Mouse (Mus musculus) fat pad, adult 2 months (tissue): ENCODE measurements around the gene Mrpl12.
"Not testable (repeated sequence)": the region's sequence is repeated elsewhere in the genome, so short reads cannot be mapped to it uniquely, and the experiment has no call there.

Experiments
- DNase-seq: peaks from one replicate; pipeline ENCODE4 v3.0.0-alpha.2; 2011; ENCODE audit warnings: low read depth, low spot score; ENCODE audit errors: extremely low read depth

Gene Mrpl12

DNA sequence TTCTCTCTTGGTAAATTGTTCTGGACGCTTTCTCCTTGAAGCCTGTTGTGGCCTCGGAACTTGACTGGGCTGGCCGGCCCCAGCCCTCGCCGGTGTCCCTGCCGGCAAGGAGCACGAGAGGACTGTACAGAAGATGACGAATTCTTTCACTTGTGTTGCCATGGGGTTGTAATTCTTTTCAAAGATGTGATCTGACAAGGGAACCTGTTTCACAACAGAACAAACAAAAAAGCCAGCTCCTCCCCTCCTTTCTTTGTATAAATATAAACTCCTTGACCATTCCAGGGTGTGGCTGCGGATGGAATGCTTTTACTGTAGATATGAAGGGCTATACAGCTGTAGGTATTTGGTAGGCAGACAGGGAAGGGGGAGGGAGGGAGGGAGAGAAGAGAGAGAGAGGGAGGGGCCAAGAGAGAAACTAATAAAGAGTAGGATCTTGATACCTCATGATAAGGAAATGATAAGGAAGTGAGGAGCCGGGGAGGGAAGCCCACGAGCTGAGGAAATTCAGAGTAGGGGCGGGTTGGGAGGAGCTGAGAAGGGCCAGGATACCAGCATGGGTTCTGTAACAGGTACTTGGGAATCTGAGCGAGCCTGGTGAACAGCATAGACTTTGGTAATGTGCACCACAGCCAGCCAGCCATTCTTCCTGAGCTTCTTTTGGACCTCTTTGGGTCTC, 23.3 kb downstream of the Mrpl12 start:
- no peak for DNase-seq

DNA sequence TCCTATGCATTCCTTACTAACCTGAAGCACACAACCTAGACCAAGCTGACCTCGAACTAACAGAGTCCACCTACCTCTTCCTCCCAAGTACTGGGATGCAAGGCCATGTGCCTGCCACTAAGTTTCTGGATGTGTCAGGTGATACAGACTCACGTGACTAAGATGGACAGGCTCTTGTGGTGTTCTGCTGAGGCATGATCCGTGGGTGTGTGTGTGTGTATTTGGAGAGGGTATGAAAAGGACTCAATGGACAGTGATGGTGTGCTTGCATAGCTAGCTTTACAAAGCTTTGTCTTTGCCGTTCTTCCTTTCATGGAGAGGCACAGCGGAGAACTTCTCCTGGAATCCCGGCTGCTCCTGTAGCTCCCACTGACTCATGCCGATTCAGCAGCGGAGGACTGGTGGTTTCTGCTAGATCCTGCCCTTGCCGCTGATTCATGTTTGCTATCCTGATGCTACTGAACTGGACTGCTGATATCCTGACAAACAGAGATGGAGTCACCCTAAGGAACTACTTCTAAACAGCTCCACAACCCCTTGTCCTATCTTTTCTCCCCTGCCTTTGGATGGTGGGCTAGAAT, 24.0 kb downstream of the Mrpl12 start:
- no peak for DNase-seq

DNA sequence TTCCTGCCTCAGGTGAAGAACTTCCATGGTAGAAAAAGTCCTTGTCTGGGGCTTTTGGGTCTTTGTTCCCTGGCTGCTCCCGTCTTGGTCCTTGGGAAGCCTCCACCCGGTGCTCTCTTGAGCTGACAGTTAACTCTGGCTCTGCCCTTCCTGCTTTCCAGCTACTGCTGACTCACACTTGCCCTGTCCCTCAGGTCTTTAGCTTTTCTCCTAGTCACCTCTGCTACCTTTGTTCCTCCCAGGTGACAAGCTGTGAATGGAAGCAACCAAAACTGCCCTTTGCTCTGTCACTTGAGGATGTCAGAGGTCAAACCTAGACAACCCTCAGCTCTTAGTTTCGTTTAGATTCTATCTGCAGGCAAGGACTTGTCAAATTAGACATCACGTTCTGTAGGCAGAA, 25.5 kb downstream of the Mrpl12 start:
- no peak for DNase-seq

DNA sequence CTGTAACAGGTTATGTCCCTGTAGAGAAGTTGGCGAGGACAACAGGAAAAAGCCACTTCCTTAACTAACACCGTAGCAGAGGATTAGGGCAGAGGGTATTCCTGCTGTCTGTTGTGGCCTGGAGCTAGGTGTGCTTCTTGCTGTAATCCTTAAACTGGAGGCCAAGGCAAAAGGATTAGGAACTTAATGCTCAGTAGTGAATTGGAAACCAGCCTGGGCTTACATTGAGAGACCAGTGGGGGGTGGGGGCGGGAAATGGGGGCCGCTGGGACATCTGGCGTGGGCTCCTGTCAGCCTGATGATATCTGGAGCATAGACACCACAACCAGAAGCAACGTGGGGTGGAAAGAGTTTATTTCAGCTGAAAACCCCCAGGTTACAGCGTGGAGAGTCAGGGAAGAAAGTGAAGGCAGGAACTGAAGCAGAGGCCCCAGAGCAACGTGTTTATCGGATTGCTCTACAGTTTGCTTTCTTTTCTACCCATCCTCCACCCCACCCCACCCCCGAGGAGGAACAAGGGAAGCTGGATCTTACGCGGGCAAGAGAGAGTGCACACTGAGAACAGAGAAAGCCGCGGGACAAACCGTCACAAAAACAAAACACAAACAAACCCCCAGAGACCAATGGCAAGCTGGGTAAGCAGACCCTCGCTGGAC, 26.1 kb downstream of the Mrpl12 start:
- peak; percentile 99 for DNase-seq

DNA sequence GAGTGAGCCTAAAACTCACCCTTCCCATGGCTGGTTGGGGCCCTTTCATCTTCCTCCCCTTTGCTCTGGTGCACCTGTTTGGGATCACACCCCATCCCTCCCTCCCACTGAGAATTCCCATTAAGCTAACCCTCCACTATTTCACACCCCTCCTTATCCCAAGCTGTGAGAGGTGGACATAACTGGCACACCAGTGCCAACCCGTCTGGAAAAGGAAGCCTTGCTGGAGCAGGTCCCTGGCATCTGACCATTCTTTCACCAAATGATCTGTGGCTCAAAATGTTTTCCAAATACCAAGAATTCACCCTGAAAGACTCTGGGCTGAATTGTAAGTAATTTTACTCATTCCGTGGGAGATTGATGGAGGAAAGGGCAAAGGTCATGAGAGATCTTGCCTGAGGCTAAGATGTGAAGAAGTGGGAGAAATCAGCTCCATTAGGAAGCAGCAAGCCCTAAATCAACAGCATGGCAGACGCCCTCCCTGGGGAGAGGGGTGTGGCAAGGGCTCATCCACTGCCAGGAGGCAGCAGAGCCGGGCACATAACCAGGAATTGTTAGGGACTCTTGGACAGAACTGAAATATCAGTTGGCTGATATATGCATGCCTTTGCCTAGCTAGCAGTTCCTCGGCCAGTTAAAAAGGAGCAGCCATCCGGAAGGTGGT, 28.5 kb downstream of the Mrpl12 start:
- DNase-seq = no peak

DNA sequence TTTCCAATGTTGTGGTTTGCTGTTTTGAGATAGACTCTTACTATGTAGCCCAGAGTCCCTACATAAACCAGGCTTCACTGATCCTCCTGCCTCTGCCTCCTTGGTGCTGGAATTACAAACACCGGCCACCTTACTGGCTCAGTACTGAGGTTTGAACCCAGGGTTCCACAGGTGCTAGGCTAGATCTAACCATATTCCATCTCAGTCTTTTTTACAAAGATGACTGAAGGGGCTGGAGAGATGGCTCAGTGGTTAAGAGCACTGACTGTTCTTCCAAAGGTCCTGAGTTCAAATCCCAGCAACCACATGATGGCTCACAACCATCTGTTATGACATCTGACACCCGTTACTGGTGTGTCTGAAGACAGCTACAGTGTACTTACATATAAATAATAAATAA, 29.8 kb downstream of the Mrpl12 start:
- DNase-seq = not testable (repeated sequence)

DNA sequence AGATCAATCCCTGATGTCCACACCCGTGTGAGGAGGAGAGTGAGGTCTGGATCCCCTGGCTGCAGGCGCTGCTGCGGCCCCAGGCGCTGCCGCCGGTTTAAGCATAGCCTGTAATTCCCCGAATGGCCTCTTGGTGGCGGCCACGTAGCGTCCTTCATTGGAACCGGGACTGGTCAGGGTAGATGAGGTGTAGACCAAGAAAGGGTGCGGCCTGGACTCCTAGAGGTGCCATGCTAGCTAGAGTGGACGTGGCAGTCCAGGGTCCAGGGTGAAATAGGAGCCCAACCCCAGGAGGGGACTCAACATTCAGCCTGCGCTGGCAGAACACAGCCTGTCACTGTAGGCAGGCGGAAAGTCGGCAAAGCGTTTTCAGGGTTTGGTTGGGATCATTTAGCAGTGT, 31.2 kb downstream of the Mrpl12 start:
- no peak for DNase-seq

DNA sequence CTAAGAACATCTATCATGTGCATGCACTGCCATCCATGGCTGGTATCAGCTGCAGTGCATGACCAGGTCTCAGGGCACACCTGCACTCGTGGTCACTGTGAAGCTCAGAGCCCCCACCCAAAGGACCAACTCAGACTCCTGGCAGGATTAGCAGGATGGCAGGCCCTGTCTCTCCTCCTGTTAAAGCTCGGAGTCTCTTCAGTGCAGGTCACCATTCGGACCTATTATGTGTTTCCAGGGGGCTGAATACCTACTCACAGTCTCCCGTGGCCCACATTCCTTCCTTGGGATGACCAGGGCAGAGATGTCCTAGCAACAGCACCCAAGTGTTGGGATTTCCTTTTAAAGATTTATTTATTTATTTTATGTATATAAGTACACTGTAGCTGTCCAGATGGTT, 32.7 kb downstream of the Mrpl12 start:
- no peak for DNase-seq

DNA sequence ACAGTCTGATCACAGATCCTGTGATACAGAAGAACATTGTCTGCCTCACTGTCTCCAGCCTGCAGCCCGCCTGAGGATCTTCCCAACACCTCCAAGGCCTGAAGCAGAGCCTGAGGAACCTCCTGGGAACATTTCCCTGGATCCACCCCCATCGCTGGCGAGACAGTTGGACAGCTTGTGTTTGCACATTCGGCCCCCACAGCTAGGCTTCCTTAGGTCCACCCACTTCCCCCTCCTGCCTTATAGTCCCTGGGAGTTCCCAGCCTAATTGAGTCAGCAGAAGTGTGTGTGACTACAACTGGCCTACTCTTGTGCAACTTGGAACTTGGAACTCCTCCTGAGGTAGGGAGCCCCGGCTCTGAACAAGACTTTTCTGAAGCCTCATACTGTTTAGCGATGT, 33.6 kb downstream of the Mrpl12 start:
- DNase-seq = no peak

DNA sequence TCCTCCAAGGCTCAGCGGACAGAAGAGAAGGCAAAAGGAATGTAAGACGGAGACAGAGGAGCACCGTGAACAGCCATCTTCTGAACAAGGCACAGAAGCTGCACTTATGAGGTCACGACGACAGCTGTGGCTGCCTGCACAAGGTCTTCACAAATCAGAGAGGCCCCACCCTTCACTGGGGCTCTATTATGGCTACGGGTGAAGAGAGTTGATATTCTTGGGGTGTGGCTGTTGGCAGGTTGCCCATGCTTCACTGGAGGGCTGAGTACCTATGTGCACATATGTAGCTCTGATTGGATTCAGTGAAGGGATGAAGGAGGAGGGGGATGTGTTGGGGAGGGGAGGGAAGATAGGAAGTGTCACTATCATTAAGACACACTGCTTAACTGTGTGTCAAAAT, 34.1 kb downstream of the Mrpl12 start:
- DNase-seq = no peak

DNA sequence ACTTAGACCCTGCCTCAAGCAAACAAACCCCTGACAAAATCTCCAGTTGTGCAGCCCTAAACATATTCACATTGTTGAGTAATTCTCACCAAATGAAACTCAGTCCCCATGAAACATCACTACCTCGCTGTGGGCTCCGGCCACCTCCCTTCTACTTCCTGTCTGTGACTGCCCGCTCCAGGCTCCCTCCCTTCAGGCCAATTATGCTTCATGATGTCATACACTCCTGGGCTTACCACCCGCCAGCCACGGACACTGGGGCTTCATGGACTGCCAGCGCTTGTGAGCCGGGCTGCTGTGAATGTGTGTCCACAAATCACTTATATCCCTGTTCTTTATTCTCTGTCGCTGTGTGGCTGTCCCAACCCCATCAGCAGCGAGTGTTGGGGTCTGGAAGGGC, 35.3 kb downstream of the Mrpl12 start:
- no peak for DNase-seq

DNA sequence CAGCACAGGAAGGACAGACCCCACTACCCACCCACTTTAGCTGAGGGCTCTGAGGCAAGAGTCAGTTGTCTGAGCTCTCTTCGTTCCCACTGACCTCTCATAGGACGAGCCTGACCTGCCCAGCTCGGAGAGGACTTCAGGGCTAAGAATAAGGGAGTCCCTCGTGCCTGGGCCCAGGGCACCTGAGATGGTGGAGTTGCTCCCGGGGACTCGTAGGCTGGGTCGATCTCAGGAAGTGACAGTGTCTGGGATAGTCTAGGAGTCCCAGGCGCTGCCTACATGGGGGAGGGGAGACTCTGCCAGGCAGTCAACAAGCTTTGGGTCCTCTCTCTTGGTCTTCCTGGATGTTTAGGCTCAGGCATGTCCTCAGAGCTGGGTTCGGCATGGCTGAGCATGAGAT, 36.1 kb downstream of the Mrpl12 start:
- DNase-seq = no peak

DNA sequence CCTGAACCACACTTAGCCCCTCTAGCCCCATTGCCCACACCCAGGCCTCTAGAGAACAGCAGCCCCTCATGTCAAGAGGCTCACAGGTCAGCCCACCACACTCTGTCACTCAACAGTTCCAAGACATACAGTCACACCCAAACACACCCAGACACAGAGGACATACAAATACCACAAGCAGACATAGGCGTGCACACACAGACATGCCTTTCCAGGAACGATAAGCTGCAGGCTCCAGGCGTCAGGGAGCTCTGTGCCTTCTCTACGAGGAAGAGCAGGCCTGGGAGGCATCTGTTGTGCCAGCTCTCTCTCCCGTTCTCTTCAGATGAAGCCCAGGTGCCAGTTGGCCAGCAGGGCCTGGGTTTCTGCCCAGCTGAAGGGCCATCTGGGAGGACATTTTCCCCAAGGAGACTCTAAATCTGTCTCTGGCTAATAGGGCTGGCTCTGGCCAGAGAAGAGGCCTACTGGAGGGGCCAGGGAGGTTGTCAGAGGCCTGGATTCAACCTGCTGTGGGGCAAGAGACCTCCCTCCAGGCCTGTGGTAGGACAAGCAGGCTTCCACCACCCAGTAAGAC, 36.6 kb downstream of the Mrpl12 start:
- DNase-seq = no peak

DNA sequence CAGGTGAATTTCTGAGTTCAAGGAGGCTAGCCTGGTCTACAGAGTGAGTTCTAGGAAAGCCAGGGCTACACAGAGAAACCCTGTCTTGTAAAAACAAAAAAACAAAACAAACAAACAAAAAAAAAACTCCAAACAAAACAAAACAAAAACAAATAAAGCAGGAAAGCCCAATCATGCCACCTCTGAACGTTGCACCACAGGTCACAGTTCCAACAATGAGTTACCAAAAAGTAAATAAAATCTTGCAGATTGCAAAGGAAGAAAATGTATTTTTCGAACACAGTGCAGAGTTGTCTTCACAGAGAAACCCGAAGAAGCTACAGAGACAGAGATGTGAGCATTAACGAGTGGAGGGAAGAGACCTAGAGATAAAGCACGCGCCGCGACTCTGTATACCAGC, 38.2 kb downstream of the Mrpl12 start:
- DNase-seq = no peak

DNA sequence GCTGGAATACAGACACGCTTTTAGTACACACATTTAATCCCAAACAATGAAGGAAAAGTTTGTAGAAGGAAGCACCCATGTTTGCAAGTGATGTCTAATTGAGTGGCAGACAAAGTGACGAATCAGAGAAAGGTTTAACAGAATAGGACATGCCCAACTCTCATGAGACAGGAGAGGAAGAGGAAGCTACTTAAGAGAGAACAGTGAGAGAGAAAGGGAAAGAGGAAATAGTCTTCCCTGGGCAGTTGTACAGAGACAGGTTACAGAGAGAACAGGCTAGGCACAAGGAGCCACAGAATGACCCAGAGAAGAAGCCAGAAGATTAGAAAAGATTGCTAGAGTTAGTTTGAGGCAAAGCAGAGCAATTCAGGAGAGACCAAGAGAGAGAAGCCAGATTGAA, 41.5 kb downstream of the Mrpl12 start:
- no peak for DNase-seq

DNA sequence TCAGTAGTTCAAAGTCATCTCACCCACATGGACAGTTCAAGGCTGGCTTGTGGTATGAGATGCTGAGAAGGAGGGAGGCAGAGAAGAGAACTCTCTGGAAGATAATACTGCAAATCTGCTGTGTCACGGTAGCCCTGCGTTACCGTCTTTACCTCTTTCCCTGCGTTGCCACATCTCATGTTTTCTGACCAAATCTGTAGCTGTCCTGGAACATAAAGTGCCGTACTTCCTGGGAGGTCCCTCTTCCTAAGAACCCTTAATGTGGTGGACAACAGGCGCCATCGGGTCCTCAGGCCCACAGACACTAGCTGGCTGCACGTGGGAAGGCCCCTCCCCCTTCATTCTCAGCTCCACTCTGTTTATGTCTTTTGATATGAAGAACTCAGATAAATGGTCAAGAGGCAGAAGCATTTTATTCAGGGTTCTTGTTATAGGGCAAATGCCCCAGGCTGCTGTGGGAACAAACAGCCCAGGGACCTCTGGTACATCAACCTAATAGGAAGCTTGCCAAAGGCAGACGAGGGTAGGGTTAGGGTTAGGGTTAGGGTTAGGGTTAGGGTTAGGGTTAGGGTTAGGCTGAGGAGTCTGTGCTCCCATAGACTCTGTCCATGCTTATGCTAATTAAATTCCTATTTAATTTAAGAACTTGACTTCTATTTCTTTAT, 43.4 kb downstream of the Mrpl12 start:
- no peak for DNase-seq

DNA sequence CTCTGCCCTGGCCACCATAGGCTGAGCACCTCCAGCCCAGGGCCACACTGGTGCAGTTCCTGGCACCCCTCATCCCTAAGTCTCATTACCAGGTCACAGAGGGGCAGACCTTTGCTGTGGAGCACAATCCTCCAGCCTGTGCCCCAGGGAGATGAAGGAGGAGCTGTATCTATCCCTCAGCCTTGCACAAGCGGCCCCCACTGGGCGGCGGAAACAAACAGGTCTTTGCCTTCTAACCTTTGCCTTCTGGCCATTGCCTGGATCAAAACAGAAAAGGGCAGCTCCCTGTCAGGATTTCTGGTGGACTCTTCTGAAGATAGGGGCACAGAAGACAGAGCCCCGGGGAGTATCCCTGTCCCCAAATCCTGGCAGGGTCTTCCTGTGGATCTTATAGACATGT, 44.5 kb downstream of the Mrpl12 start:
- no peak for DNase-seq

DNA sequence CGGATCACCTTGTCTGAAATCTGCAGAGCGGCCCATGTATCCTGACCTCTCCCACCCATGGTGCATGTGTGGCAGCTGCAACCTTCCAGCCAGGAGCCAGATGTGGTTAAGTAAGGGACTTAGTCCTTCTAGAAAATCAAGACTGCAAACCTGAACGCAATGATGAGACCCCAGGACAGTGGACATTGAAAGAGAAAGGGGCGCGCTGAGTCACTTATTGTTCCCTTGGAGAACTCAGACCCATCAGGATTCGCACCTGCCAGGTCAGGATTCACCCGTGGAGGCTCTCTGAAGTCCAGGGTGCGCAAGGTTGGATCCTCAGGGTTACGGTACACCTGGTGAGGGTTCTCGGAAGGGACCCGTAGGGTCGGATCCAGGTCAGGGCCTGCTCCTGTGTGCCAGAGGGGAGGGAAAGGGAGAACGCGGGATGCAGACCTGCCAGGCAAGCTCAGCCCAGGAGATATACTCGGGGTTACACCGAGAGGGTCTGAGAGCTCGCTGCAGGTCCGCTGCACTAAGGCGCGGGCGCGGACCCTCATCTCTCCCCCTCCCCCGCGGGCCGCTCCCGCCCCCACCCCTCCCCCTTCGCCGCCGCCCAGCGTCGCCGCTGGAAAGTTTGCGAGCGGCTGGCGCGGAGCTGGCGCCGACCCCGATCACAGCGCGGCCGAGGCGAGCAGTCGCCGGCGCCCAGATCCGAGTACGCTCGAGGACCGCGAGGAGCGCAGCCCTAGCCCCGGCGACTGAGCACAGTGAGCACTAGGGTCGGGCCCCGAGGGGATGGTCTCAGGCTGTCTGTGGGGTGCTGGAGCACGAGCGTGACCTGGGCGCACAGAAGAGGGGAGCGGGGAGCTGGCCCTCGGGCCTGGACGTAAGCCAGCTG, 45.9 kb downstream of the Mrpl12 start, which contains the start of gene Gcgr:
Gene Gcgr, plus strand, starts transcription at position 615 of the 880 bp plus-strand sequence.
- no peak for DNase-seq

DNA sequence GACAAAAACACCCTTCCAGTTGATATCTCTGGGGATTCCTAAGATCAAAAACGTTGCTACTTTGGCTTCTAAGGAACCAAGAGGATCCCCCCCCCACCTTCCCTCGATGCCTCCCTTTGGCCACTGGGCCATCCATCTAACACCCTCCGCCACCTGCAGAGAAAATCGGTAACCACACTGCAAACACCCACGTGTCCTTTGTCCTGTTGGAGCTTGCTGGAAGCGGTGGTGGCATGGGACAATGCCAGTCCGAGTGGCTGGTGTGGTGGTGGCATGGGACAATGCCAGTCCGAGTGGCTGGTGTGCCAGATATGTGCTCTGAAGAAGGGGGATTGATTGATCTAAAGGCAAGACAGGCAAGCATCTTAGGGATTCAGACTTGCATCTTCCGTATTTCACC, 47.2 kb downstream of the Mrpl12 start:
- DNase-seq = no peak

DNA sequence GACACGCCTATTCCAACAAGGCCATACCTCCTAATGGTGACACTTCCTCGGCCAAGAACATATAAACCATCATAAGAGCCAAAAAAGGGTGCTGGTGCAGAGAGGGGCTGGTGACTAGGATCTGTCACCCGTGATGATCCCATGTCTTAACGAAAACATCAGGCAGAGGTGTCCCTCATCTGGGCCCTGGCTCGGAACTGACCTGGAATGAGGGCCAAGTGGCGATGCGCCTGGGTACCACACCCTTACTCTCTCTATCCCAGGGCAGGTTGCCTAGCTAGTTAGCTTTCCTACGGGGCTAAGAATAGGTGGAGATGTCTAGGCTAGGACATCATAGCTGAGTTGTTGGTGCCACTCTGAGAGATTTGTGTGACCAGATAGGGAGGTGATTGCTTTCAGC, 49.7 kb downstream of the Mrpl12 start:
- DNase-seq = no peak
